Mouse (Mus musculus): ENCODE results near the gene Olfr432. TPM values are rescaled to one million over a fixed set of nuclear protein-coding genes. Genes with fewer than 3 reads are reported as not detected.

The Olfr432 gene
- polyA plus RNA-seq, 1 experiment = not detected

DNA sequence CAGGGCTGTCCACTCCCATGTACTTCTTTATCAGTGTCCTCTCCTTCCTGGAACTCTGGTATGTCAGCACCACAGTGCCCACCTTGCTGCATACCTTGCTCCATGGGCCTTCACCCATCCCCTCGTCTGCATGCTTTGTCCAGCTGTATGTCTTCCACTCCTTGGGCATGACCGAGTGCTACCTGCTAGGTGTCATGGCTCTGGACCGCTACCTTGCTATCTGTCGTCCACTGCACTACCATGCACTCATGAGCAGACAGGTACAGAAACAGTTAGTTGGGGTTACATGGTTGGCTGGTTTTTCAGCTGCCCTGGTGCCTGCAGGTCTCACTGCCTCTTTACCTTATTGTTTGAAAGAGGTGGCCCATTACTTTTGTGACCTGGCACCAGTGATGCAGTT lies 1.5 kb downstream of the Olfr432 start:
- Histone ChIP-seq H3K4me3 (no peak overlapping the region), H3K36me3 (ENCODE audit: control insufficient read depth, insufficient read depth) (no peaks in the 10 kb centered on the region), H3K79me2 (ENCODE audit: control insufficient read depth, insufficient read depth) (no peaks in the 10 kb centered on the region), H3K27me3 (ENCODE audit: control insufficient read depth, insufficient read depth, insufficient read length) (no peaks in the 10 kb centered on the region), H3ac (ENCODE audit: control insufficient read depth, insufficient read length) (no peak overlapping the region), H3K4me2 (ENCODE audit: low read depth) (no peak overlapping the region)
- TF ChIP-seq POLR2A (IDR thresholded peaks at IDR 0.05; ENCODE audit: insufficient read length, low read depth) = no peak
- TF ChIP-seq MAX (IDR thresholded peaks at IDR 0.05; ENCODE audit: low read depth) = no peak
- TF ChIP-seq USF1 (IDR thresholded peaks at IDR 0.05; ENCODE audit: low read depth) = no peak
- TF ChIP-seq TCF12 (IDR thresholded peaks at IDR 0.05; ENCODE audit: insufficient read depth, poor library complexity, severe bottlenecking) = no peak
- no peak for TF ChIP-seq TCF3 (IDR thresholded peaks at IDR 0.05; ENCODE audit: insufficient read length, low read depth)
- no peak for TF ChIP-seq POLR2AphosphoS2 (IDR thresholded peaks at IDR 0.05; ENCODE audit: insufficient read length, low read depth)

- no peak overlapping the region for H3K4me3 ChIP-seq
- no peaks in the 10 kb centered on the region for H3K79me2 ChIP-seq (ENCODE audit: control insufficient read depth, insufficient read depth)
- H3K4me2 ChIP-seq (ENCODE audit: low read depth) = no peak overlapping the region
- TF ChIP-seq TCF3 (IDR thresholded peaks at IDR 0.05; ENCODE audit: insufficient read length, low read depth) (no peak), POLR2A (IDR thresholded peaks at IDR 0.05; ENCODE audit: insufficient read length, low read depth) (no peak), USF1 (IDR thresholded peaks at IDR 0.05; ENCODE audit: low read depth) (no peak), SRF (IDR thresholded peaks at IDR 0.05; ENCODE audit: control insufficient read depth, insufficient read length, low read depth) (no peak), TCF12 (IDR thresholded peaks at IDR 0.05; ENCODE audit: insufficient read depth, poor library complexity, severe bottlenecking) (no peak), REST (IDR thresholded peaks at IDR 0.05; ENCODE audit: insufficient read depth, insufficient read length) (no peak), CEBPB (IDR thresholded peaks at IDR 0.05; ENCODE audit: insufficient read depth, poor library complexity, severe bottlenecking) (no peak), MYOG (IDR thresholded peaks at IDR 0.05; ENCODE audit: control insufficient read depth in 1 of 3, insufficient read depth in 1 of 3, insufficient read length in 2 of 3, low read depth in 2 of 3) (no peak), POLR2AphosphoS2 (IDR thresholded peaks at IDR 0.05; ENCODE audit: insufficient read length, low read depth) (no peak)
- H3K36me3 ChIP-seq (ENCODE audit: control insufficient read depth, insufficient read depth) = no peaks in the 10 kb centered on the region
- no peaks in the 10 kb centered on the region for H3K27me3 ChIP-seq (ENCODE audit: control insufficient read depth, insufficient read depth, insufficient read length)
- H3ac ChIP-seq (ENCODE audit: control insufficient read depth, insufficient read length) = no peak overlapping the region
These were observed 2.5 kb downstream of the Olfr432 start for GRCm38 (mm10) chr1:174051515-174051914.

DNA sequence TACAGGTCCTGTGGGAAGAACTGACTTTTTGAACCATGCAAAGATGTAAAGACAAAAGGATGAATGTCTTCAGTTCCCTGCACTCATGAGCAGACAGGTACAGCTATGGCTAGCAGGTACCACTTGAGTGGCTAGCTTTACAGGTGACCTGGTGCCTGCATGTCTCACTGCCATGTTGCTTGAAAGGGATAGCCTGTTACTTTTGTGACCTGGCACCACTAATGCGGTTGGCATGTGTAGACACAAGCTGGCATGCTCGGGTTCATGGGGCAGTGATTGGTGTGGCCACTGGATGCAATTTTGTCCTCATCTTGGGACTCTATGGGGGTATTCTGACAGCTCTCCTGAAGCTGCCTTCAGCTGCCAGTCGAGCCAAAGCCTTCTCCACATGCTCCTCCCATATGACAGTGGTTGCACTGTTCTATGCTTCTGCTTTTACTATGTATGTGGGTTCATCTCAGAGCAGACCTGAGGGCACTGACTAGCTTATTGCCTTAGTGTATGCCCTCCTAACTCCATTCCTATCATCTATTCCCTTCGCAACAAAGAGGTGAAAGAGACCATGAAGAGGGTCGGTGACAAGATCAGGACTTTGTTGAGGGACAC lies 3.0 kb downstream of the Olfr432 start:
- no peaks in the 10 kb centered on the region for H3K36me3 ChIP-seq (ENCODE audit: control insufficient read depth, insufficient read depth)
- TF ChIP-seq TCF3 (IDR thresholded peaks at IDR 0.05; ENCODE audit: insufficient read length, low read depth) (no peak), E2F4 (IDR thresholded peaks at IDR 0.05; ENCODE audit: insufficient read depth) (no peak), SRF (IDR thresholded peaks at IDR 0.05; ENCODE audit: control insufficient read depth, insufficient read length, low read depth) (no peak), MYOG (IDR thresholded peaks at IDR 0.05; ENCODE audit: control insufficient read depth in 1 of 3, insufficient read depth in 1 of 3, insufficient read length in 2 of 3, low read depth in 2 of 3) (no peak), MYOD1 (IDR thresholded peaks at IDR 0.05; ENCODE audit: control insufficient read depth in 1 of 3, insufficient read length in 2 of 3, low read depth in 2 of 3) (no peak), CEBPB (IDR thresholded peaks at IDR 0.05; ENCODE audit: insufficient read depth, poor library complexity, severe bottlenecking) (no peak), USF1 (IDR thresholded peaks at IDR 0.05; ENCODE audit: low read depth) (no peak), MAX (IDR thresholded peaks at IDR 0.05; ENCODE audit: low read depth) (no peak), TCF12 (IDR thresholded peaks at IDR 0.05; ENCODE audit: insufficient read depth, poor library complexity, severe bottlenecking) (no peak)
- H3K4me2 ChIP-seq (ENCODE audit: low read depth) = no peak overlapping the region
- no peak overlapping the region for H3K4me3 ChIP-seq
- H3K79me2 ChIP-seq (ENCODE audit: control insufficient read depth, insufficient read depth) = no peaks in the 10 kb centered on the region
- no peaks in the 10 kb centered on the region for H3K27me3 ChIP-seq (ENCODE audit: control insufficient read depth, insufficient read depth, insufficient read length)
- H3ac ChIP-seq (ENCODE audit: control insufficient read depth, insufficient read length) = no peak overlapping the region

- no peaks in the 10 kb centered on the region for H3K27me3 ChIP-seq (ENCODE audit: control insufficient read depth, insufficient read depth, insufficient read length)
- no peak overlapping the region for H3K4me3 ChIP-seq
- no peak overlapping the region for H3ac ChIP-seq (ENCODE audit: control insufficient read depth, insufficient read length)
- TF ChIP-seq USF1 (IDR thresholded peaks at IDR 0.05; ENCODE audit: low read depth) (no peak), MAX (IDR thresholded peaks at IDR 0.05; ENCODE audit: low read depth) (no peak), MYOG (IDR thresholded peaks at IDR 0.05; ENCODE audit: control insufficient read depth in 1 of 3, insufficient read depth in 1 of 3, insufficient read length in 2 of 3, low read depth in 2 of 3) (no peak), TCF12 (IDR thresholded peaks at IDR 0.05; ENCODE audit: insufficient read depth, poor library complexity, severe bottlenecking) (no peak), CEBPB (IDR thresholded peaks at IDR 0.05; ENCODE audit: insufficient read depth, poor library complexity, severe bottlenecking) (no peak), E2F4 (IDR thresholded peaks at IDR 0.05; ENCODE audit: insufficient read depth) (no peak), POLR2A (IDR thresholded peaks at IDR 0.05; ENCODE audit: insufficient read length, low read depth) (no peak), POLR2AphosphoS2 (IDR thresholded peaks at IDR 0.05; ENCODE audit: insufficient read length, low read depth) (no peak), TCF3 (IDR thresholded peaks at IDR 0.05; ENCODE audit: insufficient read length, low read depth) (no peak), SRF (IDR thresholded peaks at IDR 0.05; ENCODE audit: control insufficient read depth, insufficient read length, low read depth) (no peak), REST (IDR thresholded peaks at IDR 0.05; ENCODE audit: insufficient read depth, insufficient read length) (no peak)
- H3K36me3 ChIP-seq (ENCODE audit: control insufficient read depth, insufficient read depth) = no peaks in the 10 kb centered on the region
- no peaks in the 10 kb centered on the region for H3K79me2 ChIP-seq (ENCODE audit: control insufficient read depth, insufficient read depth)
- H3K4me2 ChIP-seq (ENCODE audit: low read depth) = no peak overlapping the region
These were observed 4.0 kb downstream of the Olfr432 start for GRCm38 (mm10) chr1:174052981-174053380.

DNA sequence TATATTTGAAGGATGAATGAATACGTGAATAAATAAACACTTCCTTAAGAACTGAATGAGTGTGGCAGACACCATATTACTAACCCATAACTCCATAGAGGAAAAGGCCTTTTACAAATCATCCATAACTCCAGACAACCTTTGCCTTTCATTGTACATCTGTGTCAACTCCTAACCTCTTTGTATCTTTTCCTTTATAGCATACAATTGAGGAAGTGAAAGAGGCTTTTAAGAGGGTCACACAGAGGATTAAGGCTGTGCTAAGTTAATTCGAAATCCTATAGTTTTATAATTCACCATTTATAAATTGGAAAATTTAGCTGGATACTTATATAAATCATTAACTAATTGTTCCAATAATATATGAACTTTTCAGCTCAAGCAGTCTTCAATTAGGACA lies 6.2 kb downstream of the Olfr432 start:
- H3K4me3 ChIP-seq = no peak overlapping the region
- no peak overlapping the region for H3ac ChIP-seq (ENCODE audit: control insufficient read depth, insufficient read length)
- no peak overlapping the region for H3K4me2 ChIP-seq (ENCODE audit: low read depth)
- no peaks in the 10 kb centered on the region for H3K79me2 ChIP-seq (ENCODE audit: control insufficient read depth, insufficient read depth)
- TF ChIP-seq MYOD1 (IDR thresholded peaks at IDR 0.05; ENCODE audit: control insufficient read depth in 1 of 3, insufficient read length in 2 of 3, low read depth in 2 of 3) (no peak), USF1 (IDR thresholded peaks at IDR 0.05; ENCODE audit: low read depth) (no peak), CEBPB (IDR thresholded peaks at IDR 0.05; ENCODE audit: insufficient read depth, poor library complexity, severe bottlenecking) (no peak), MYOG (IDR thresholded peaks at IDR 0.05; ENCODE audit: control insufficient read depth in 1 of 3, insufficient read depth in 1 of 3, insufficient read length in 2 of 3, low read depth in 2 of 3) (no peak), POLR2AphosphoS2 (IDR thresholded peaks at IDR 0.05; ENCODE audit: insufficient read length, low read depth) (no peak), MAX (IDR thresholded peaks at IDR 0.05; ENCODE audit: low read depth) (no peak), E2F4 (IDR thresholded peaks at IDR 0.05; ENCODE audit: insufficient read depth) (no peak), REST (IDR thresholded peaks at IDR 0.05; ENCODE audit: insufficient read depth, insufficient read length) (no peak), TCF3 (IDR thresholded peaks at IDR 0.05; ENCODE audit: insufficient read length, low read depth) (no peak), TCF12 (IDR thresholded peaks at IDR 0.05; ENCODE audit: insufficient read depth, poor library complexity, severe bottlenecking) (no peak), POLR2A (IDR thresholded peaks at IDR 0.05; ENCODE audit: insufficient read length, low read depth) (no peak), SRF (IDR thresholded peaks at IDR 0.05; ENCODE audit: control insufficient read depth, insufficient read length, low read depth) (no peak)
- no peaks in the 10 kb centered on the region for H3K27me3 ChIP-seq (ENCODE audit: control insufficient read depth, insufficient read depth, insufficient read length)
- no peaks in the 10 kb centered on the region for H3K36me3 ChIP-seq (ENCODE audit: control insufficient read depth, insufficient read depth)

Data from myocyte (in vitro differentiated cells).